Mouse (Mus musculus): ENCODE data around the gene Selenof. TPM values are rescaled to one million over a fixed set of nuclear protein-coding genes. Genes with fewer than 3 reads are reported as not detected.

Selenof gene
- 618 and 674 TPM in 2 replicates for polyA plus RNA-seq (2015; fragmentation: Nextera tagmentation; extraction: Ambion mirVana)

DNA sequence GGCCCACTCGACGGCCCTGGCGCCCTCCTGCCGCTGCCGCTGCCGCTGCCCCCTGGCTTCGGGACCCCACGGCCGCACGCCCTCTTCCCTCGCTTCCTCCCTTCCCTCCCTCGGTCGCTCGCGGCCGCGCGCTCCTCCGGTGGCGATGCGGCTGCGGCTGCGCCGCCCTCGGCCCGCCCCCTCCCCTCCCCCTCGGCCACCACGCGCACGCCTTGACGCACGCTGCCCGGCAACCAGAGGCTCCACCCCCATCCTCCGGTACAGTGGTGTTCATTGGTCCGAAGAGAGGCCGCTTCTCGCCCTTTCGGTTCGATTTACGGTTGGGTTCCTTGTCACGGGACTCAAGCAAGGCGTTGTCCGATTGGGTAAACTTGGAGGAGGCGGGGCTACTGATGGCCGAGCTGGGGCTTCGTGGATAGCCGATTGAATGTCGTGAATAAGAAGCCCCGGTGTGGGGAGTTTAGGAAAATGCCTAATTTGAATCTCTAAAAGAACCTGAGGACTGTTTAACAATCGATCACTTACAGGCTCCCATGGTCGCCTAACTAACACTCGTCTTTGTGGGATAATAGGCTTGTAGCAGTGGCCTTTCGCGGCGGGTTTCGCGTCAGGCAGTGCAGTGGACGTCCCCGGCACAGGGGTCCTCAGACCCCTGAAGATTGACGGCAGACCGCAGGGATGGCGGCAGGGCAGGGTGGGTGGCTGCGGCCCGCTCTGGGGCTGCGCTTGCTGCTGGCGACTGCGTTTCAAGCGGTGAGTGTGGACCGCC, at the start of gene Selenof, which contains the start of gene Hs2st1:
Selenof (plus strand) TSS at position 258 of the 769 bp plus-strand sequence.
Hs2st1 (minus strand) TSS at position 135 of the 769 bp plus-strand sequence.
- peak within 1 kb of the TSS; percentile 80 for H3K4me3 ChIP-seq (replicated peaks)
- peak within 1 kb of the TSS; percentile 91 for H3K9ac ChIP-seq
- peak within 1 kb of the TSS; percentile 95 for H3K4me2 ChIP-seq
- no peaks in the 10 kb centered on the region for H3K27me3 ChIP-seq
- peaks cover 29% of the 10 kb centered on the region for H3K4me1 ChIP-seq
- no peaks in the 10 kb centered on the region for H3K9me3 ChIP-seq (replicated peaks)
- H3K27ac ChIP-seq, result peak within 1 kb of the TSS; percentile 94
- H3K36me3 ChIP-seq, result peaks cover 22% of the 10 kb centered on the region
- under 1% methylated on average over 66 of the region's 69 CpGs for WGBS
- peak; percentile 98 for ATAC-seq (replicated peaks; ENCODE audit: low FRiP score)

DNA sequence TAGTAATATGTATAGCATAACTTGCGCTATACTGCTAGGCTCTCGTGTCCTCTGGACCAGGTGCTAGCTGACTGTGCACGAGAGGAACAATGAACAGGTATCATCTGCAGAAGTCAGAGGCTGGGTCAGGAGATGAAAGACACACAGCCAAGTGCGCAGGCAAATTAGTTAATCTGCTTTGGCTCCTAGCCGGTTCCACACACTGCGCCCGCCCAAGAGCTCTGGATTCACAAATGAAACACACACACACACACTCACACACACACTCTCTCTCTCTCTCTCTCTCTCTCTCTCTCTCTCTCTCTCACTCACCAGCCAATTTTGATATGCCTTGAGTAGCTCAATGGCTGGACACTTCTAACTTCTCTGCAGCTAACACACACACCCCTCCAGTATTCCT, 42.2 kb upstream of the Selenof start:
- Histone ChIP-seq H3K9me3 (replicated peaks) (no peaks in the 10 kb centered on the region), H3K4me3 (replicated peaks) (no peak overlapping the region), H3K27ac (no peak overlapping the region), H3K27me3 (no peaks in the 10 kb centered on the region), H3K36me3 (no peaks in the 10 kb centered on the region), H3K4me2 (no peak overlapping the region), H3K9ac (no peak overlapping the region), H3K4me1 (peaks cover 11% of the 10 kb centered on the region)
- 90% methylated on average over 7 of the region's 7 CpGs for WGBS
- ATAC-seq (replicated peaks; ENCODE audit: low FRiP score), result no peak

DNA sequence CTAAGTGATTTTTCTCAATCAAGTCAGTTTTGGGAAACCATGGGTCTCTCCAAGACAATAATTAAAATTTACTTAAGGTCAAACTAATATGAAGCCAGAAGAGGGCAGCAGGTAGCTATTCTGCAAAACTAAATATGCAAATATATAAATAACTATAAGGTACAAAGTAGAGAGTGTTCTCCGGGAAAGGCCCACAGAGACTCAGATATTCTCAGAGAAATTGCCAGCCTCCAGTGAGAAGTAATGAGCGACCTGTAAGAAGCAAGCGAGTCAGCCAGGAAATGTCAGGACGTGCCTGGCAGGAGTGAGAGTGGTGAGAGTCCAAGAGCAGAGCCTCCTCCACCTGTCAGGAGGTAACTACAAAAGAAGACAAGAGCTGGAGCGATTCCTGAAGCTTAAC, 39.1 kb upstream of the Selenof start:
- Histone ChIP-seq H3K27me3 (no peaks in the 10 kb centered on the region), H3K9me3 (replicated peaks) (no peaks in the 10 kb centered on the region), H3K27ac (no peak overlapping the region), H3K4me1 (peaks cover 22% of the 10 kb centered on the region), H3K4me2 (no peak overlapping the region), H3K36me3 (no peaks in the 10 kb centered on the region), H3K4me3 (replicated peaks) (no peak overlapping the region), H3K9ac (no peak overlapping the region)
- WGBS, result 40% methylated on average over 5 of the region's 5 CpGs
- no peak for ATAC-seq (replicated peaks; ENCODE audit: low FRiP score)

DNA sequence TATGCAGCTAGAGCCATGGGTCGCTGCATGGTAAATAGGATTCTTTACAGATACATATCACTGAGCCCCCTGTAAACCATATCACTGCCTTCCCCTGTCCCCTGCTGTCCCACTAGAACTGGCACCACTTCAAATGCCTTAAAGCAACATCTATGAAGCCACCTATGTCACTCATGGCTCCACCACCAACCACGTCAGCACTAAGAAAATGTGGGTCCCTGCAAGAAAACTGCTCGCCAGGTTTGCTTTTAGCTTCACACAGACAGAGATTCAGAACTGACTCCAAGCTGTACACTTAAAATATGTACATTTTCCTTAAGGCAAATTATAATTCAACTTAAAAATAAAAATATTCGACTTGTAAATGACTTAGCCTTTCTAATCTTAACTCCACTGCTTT, 35.0 kb upstream of the Selenof start:
- 95% methylated on average over 4 of the region's 4 CpGs for WGBS
- Histone ChIP-seq H3K36me3 (no peaks in the 10 kb centered on the region), H3K27ac (no peak overlapping the region), H3K9me3 (replicated peaks) (no peaks in the 10 kb centered on the region), H3K27me3 (no peaks in the 10 kb centered on the region), H3K9ac (no peak overlapping the region), H3K4me3 (replicated peaks) (no peak overlapping the region), H3K4me2 (no peak overlapping the region), H3K4me1 (peaks cover 22% of the 10 kb centered on the region)
- ATAC-seq (replicated peaks; ENCODE audit: low FRiP score), result no peak

DNA sequence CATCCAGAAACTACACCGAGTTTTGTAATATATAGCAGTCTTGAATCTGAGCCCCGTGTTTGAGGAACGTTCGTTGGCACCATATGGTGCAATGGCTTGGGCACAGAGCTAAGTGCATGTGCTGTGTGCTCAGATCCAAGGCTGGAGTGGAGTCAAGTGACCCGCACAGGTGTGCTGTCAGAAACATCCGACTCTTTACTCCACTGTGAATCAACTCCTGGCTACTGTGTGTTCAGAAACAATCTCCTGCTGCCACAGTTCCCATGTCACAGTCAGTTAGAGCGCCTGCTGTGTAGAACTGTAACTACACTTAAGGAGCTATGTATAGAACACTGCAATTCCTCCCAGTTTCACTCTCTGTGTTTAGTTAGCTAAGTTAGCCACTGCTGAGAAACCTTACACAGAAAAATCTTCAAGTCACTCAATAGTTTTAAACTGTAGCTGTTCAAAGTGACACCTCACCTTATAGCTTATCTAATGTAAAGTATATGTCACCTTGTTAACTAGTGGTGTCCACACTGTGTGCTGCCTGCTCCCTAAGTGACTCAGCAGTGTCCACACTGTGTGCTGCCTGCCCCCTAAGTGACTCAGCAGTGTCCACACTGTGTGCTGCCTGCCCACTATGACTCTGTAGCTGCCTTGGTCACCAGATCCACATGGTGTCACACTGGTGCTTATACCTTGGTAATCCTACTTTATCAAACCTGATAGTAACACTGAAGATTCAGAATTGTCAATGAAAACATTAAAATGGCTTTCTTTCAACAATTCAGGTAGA, 32.8 kb upstream of the Selenof start:
- no peak for ATAC-seq (replicated peaks; ENCODE audit: low FRiP score)
- Histone ChIP-seq H3K36me3 (no peaks in the 10 kb centered on the region), H3K27ac (no peak overlapping the region), H3K4me3 (replicated peaks) (no peak overlapping the region), H3K4me2 (no peak overlapping the region), H3K9me3 (replicated peaks) (no peaks in the 10 kb centered on the region), H3K4me1 (peaks cover 27% of the 10 kb centered on the region), H3K9ac (no peak overlapping the region), H3K27me3 (no peaks in the 10 kb centered on the region)
- 81% methylated on average over 7 of the region's 7 CpGs for WGBS

DNA sequence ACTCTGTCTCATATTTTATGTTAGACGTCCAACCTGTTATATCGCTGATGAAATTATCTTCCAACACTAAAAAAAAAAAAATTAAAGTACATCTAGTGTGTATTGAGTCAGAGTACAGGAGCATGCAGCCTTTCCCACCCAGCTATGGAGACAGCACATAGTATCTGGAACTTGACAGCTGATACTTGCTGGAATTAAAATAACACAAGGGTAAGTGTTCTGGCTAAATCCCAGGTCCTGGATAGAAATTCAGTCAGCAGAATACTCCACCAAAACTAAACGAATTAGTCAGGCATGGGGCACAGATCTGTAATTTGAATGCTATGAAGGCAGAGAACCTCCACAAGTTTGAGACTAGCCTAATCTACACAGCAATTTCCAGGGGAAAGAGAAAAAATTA, 31.1 kb upstream of the Selenof start:
- Histone ChIP-seq H3K9me3 (replicated peaks) (no peaks in the 10 kb centered on the region), H3K4me2 (no peak overlapping the region), H3K27ac (no peak overlapping the region), H3K9ac (no peak overlapping the region), H3K4me3 (replicated peaks) (no peak overlapping the region), H3K36me3 (no peaks in the 10 kb centered on the region), H3K4me1 (peaks cover 21% of the 10 kb centered on the region), H3K27me3 (no peaks in the 10 kb centered on the region)
- WGBS, result 75% methylated on average over 3 of the region's 3 CpGs
- no peak for ATAC-seq (replicated peaks; ENCODE audit: low FRiP score)

DNA sequence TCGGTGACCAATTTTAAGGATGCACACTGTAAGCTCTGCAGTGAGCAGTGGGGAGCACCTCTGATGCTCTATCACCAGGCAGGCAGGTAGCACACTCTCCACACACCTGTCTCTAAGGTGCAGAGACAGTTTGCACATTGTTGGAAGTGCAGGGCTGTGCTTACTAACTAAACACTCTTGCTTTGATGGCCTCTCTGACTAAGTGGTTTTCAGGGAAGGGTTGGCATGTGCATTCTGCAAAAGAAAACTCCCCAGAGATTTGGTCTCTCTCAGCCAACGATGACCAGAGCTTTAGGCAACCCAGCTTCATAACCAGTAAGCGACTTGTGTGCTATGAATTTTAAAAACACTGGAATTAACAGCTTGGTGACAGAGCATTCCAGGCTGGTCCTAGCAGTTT, 29.3 kb upstream of the Selenof start:
- 79% methylated on average over 3 of the region's 3 CpGs for whole genome bisulfite sequencing

DNA sequence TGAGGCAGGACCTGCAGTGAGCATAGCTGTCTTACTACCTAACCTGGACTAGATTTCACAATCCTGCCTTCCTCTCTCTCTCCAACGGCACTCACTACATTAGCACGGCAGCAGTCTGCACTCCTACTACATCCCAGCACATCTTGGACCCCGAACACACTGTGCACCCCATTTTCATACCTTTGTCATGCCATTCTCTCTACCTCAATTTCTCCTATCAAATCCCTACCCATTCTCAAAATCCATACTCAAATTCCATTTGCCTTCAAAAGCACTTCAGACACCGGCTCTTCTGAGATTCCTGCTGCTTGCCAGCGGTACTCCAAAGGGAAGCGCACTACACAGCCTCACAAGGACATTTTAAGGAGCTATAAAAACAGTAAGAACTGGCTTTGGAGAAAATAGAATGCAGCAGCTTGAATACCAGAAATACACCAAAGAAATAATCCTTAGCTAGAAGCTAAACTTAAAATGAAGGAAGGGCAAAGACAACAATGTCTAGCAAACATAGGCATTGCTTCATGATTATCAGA, 28.1 kb upstream of the Selenof start:
- H3K4me1 ChIP-seq, result peaks cover 27% of the 10 kb centered on the region
- no peak overlapping the region for H3K4me2 ChIP-seq

More for the DNA sequence above, 29.3 kb upstream of the Selenof start:
- Histone ChIP-seq H3K27me3 (no peaks in the 10 kb centered on the region), H3K4me2 (no peak overlapping the region), H3K9me3 (replicated peaks) (no peaks in the 10 kb centered on the region), H3K27ac (no peak overlapping the region), H3K9ac (no peak overlapping the region), H3K4me1 (peaks cover 21% of the 10 kb centered on the region), H3K36me3 (no peaks in the 10 kb centered on the region), H3K4me3 (replicated peaks) (no peak overlapping the region)
- no peak for ATAC-seq (replicated peaks; ENCODE audit: low FRiP score)

DNA sequence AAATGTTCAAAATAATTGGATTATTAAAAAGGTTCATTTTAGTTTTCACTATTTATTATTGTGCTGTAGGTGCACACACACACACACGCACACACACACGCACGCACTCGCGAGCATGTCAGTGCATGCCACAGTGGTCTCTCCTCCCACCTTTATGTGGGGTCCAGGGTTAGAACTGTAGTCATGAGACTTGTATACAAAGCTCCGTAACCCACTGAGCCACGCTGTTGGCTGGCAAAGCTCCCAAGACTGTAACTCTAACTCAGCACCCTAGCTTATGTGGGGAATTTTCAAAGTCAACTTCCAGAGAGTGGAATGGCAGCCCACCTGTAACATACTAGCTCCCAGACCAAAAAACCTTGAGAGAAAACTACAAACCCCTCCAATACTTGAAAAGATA, 25.0 kb upstream of the Selenof start:
- no peak overlapping the region for H3K9ac ChIP-seq
- no peak for ATAC-seq (replicated peaks; ENCODE audit: low FRiP score)
- no peak overlapping the region for H3K4me3 ChIP-seq (replicated peaks)
- H3K27me3 ChIP-seq, result no peaks in the 10 kb centered on the region
- H3K27ac ChIP-seq, result no peak overlapping the region
- no peak overlapping the region for H3K4me2 ChIP-seq
- WGBS, result 79% methylated on average over 7 of the region's 7 CpGs
- H3K9me3 ChIP-seq (replicated peaks), result no peaks in the 10 kb centered on the region
- H3K4me1 ChIP-seq, result peaks cover 25% of the 10 kb centered on the region
- no peaks in the 10 kb centered on the region for H3K36me3 ChIP-seq

More for the DNA sequence above, 28.1 kb upstream of the Selenof start:
- Histone ChIP-seq H3K4me3 (replicated peaks) (no peak overlapping the region), H3K27ac (no peak overlapping the region), H3K27me3 (no peaks in the 10 kb centered on the region), H3K36me3 (no peaks in the 10 kb centered on the region), H3K9me3 (replicated peaks) (no peaks in the 10 kb centered on the region), H3K9ac (no peak overlapping the region)
- ATAC-seq (replicated peaks; ENCODE audit: low FRiP score), result no peak
- WGBS, result 68% methylated on average over 6 of the region's 6 CpGs

DNA sequence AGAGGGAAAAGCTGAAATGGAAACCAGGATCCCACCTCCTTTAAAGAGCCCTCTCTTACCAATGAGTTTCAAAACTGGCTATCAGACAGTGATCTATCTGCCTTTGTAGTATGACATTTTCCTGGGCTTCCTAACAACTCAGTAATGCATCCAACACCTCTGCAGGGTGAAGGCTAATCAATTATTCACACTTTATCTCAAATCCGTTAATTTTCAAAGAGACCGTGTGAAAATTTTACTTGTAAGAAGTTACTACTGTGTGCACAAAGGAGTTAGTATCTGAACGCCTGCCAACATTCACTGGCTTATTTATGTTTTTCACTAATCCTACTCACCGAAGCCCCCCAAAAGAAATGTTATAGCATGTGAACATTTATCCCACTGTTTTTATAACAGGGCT, 24.3 kb upstream of the Selenof start:
- no peak overlapping the region for H3K9ac ChIP-seq
- H3K9me3 ChIP-seq (replicated peaks), result no peaks in the 10 kb centered on the region
- peaks cover 23% of the 10 kb centered on the region for H3K4me1 ChIP-seq
- WGBS, result 37% methylated on average over 4 of the region's 4 CpGs
- no peak overlapping the region for H3K27ac ChIP-seq
- ATAC-seq (replicated peaks; ENCODE audit: low FRiP score), result no peak
- no peaks in the 10 kb centered on the region for H3K36me3 ChIP-seq
- H3K4me2 ChIP-seq, result no peak overlapping the region
- no peaks in the 10 kb centered on the region for H3K27me3 ChIP-seq
- H3K4me3 ChIP-seq (replicated peaks), result no peak overlapping the region

DNA sequence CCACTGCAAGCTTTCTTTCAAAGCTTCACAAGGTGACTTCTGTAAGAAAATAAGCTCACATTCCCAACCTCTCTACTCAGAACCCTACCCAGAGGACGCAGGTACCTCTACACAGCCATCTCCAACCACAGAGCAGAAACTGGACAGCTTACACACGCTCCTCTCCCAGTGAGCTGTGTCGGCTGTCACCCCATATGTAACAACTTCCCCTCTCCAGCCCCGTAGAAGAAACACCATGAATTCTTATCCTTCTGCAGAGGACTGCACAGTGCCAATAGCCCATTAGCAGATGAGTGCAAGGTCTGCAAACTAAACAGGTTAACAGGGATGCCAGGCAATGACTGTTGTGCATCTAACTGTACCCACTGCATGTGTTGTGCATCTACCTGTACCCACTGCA, 23.6 kb upstream of the Selenof start:
- Histone ChIP-seq H3K9me3 (replicated peaks) (no peaks in the 10 kb centered on the region), H3K36me3 (no peaks in the 10 kb centered on the region), H3K27ac (no peak overlapping the region), H3K27me3 (no peaks in the 10 kb centered on the region), H3K9ac (no peak overlapping the region), H3K4me1 (peaks cover 17% of the 10 kb centered on the region), H3K4me3 (replicated peaks) (no peak overlapping the region), H3K4me2 (no peak overlapping the region)
- WGBS, result 33% methylated on average over 4 of the region's 4 CpGs
- no peak for ATAC-seq (replicated peaks; ENCODE audit: low FRiP score)

DNA sequence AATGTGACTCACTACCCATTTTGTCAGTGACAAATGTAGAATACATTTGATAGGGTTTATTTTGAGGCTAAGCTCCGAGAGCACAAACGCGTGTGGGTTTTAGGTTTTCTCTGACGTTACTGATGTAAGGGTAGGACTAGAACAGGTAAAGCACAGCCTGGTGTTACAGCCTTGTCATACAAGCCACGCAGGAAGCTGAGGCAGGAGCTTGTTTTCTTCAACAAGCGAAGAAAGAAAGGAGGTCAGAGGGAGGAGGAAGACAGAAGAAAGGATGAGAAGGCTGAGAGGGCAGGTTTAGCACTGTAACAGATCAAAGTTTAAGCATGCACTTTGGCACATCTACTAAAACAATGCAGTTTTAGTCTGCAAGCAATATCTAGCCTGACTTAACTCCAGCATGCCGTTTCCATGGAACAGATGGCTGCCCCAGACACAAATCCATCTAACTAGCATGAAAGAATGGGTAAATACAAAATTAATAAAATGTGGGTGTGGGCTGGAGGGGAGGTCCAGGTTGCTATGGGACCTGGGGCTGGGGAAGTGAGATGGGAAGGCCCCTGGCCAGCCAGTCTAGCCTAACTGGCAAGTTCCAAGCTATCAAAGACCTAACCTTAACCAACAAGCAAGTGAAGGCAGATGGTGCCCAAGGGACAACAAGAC, 21.8 kb upstream of the Selenof start:
- 87% methylated on average over 7 of the region's 7 CpGs for WGBS
- Histone ChIP-seq H3K9me3 (replicated peaks) (no peaks in the 10 kb centered on the region), H3K27ac (no peak overlapping the region), H3K4me3 (replicated peaks) (no peak overlapping the region), H3K9ac (no peak overlapping the region), H3K27me3 (no peaks in the 10 kb centered on the region), H3K36me3 (no peaks in the 10 kb centered on the region), H3K4me1 (peaks cover 11% of the 10 kb centered on the region; the same call in 1 of the 2 replicates), H3K4me2 (no peak overlapping the region)
- no peak for ATAC-seq (replicated peaks; ENCODE audit: low FRiP score)
